In the genomic region with DNA sequence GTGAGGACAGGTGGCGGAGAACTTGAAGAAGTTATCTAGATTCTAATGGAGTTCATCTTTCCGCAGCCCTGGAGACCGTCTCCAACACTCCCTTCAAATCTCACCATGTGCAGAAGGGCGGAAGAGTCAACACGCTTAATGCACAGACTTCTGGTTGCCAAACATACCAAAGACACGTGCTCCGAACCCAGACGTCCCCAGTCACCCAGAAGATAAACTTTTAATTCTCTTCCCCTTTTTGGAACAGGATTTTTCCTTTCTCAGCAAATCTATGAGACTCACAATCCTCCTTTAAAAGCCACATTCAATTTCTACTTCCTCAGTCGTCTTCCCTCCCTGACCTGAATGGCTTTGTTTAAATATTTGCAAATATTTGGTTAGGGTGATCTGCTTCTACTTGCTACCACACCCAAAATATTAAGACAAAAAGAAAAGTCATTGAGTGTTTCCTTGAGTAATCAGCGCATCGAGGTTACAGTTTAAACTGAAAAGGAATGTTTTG, we compare ENCODE assay signal across 8 mouse cellular contexts. TPM values are rescaled to one million over a fixed set of nuclear protein-coding genes. Genes with fewer than 3 reads are reported as not detected.
A peak's percentile ranks its signal among the peaks of the same experiment; 100 is the strongest.
DNase-seq lines count a peak whose midpoint lies in the region; ATAC-seq lines count a peak whose summit lies in the region.

No protein-coding gene starts in this region.

- H3K27ac ChIP-seq in heart, embryonic 13.5 days (replicated peaks) = 0 out of 2 replicates have a peak overlapping the region, but pooled peaks have one; percentile 46
- H3K27ac ChIP-seq in embryonic facial prominence, embryonic 14.5 days (replicated peaks; ENCODE audit: low read depth, low read length) = no peak overlapping the region
- no peak overlapping the region for H3K27ac ChIP-seq in limb, embryonic 12.5 days

- peaks cover 36% of the 10 kb centered on the region for H3K4me1 ChIP-seq in heart, embryonic 13.5 days
- peaks cover 17% of the 10 kb centered on the region; the same call in 1 of the 2 replicates for H3K4me1 ChIP-seq in embryonic facial prominence, embryonic 14.5 days (ENCODE audit: control insufficient read depth, insufficient read depth, low read length)
- H3K4me1 ChIP-seq in limb, embryonic 12.5 days (replicated peaks) = peaks cover 33% of the 10 kb centered on the region

- WGBS in heart, embryonic 13.5 days = 19% methylated on average over 11 of the region's 11 CpGs
- WGBS in embryonic facial prominence, embryonic 14.5 days = 16% methylated on average over 11 of the region's 11 CpGs
- 20% methylated on average over 11 of the region's 11 CpGs for WGBS in limb, embryonic 12.5 days

- H3K36me3 ChIP-seq in heart, embryonic 13.5 days = no peaks in the 10 kb centered on the region
- no peaks in the 10 kb centered on the region for H3K36me3 ChIP-seq in embryonic facial prominence, embryonic 14.5 days (ENCODE audit: control insufficient read depth, insufficient read depth, low read length)
- H3K36me3 ChIP-seq in limb, embryonic 12.5 days = no peaks in the 10 kb centered on the region

- H3K4me3 ChIP-seq in heart, embryonic 13.5 days = peak overlapping the region; percentile 84
- H3K4me3 ChIP-seq in embryonic facial prominence, embryonic 14.5 days (ENCODE audit: low read depth, low read length) = peak overlapping the region; percentile 82
- peak overlapping the region; percentile 90 for H3K4me3 ChIP-seq in limb, embryonic 12.5 days (replicated peaks)

- peak overlapping the region; percentile 97 for H3K4me2 ChIP-seq in heart, embryonic 13.5 days
- peak overlapping the region; percentile 95 for H3K4me2 ChIP-seq in embryonic facial prominence, embryonic 14.5 days (ENCODE audit: low read depth, low read length)
- H3K4me2 ChIP-seq in limb, embryonic 12.5 days = peak overlapping the region; percentile 83

- H3K9me3 ChIP-seq in heart, embryonic 13.5 days = no peaks in the 10 kb centered on the region
- H3K9me3 ChIP-seq in embryonic facial prominence, embryonic 14.5 days (ENCODE audit: control insufficient read depth, low read length) = no peaks in the 10 kb centered on the region
- H3K9me3 ChIP-seq in limb, embryonic 12.5 days = no peaks in the 10 kb centered on the region

- no peak for ATAC-seq in heart, embryonic 13.5 days (ENCODE audit: extremely low read depth, insufficient number of reproducible peaks, low FRiP score, low TSS enrichment)
- peak; percentile 19; the same call in 1 of the 2 replicates for ATAC-seq in embryonic facial prominence, embryonic 14.5 days (ENCODE audit: low read depth)
- ATAC-seq in limb, embryonic 12.5 days (ENCODE audit: insufficient number of reproducible peaks, insufficient read depth, low FRiP score, low TSS enrichment, low read depth) = peak; percentile 27; the same call in 1 of the 2 replicates
- ATAC-seq in monocyte, adult 5-6 weeks (replicated peaks; ENCODE audit: insufficient number of reproducible peaks, low FRiP score, low TSS enrichment, poor library complexity, severe bottlenecking) = peak; percentile 42

- DNase-seq in heart, adult 11 months = no peak
- peak; percentile 59 for DNase-seq in embryonic facial prominence, embryonic 14.5 days (ENCODE audit: low spot score)
- DNase-seq in spleen, postnatal 14 days (ENCODE audit: low spot score in 2 of 2) = no peak
- DNase-seq in layer of hippocampus, postnatal 36 days = no peak
- no peak for DNase-seq in ovary, postnatal 36 days (ENCODE audit: low spot score)

- H3K27me3 ChIP-seq in heart, embryonic 13.5 days (replicated peaks) = peaks cover 7% of the 10 kb centered on the region; the same call in 1 of the 2 replicates
- H3K27me3 ChIP-seq in embryonic facial prominence, embryonic 14.5 days (replicated peaks; ENCODE audit: control insufficient read depth, insufficient read depth, low read length) = no peaks in the 10 kb centered on the region
- no peaks in the 10 kb centered on the region; the same call in none of the 2 replicates for H3K27me3 ChIP-seq in limb, embryonic 12.5 days

- H3K9ac ChIP-seq in heart, embryonic 13.5 days = peak overlapping the region; percentile 78
- H3K9ac ChIP-seq in embryonic facial prominence, embryonic 14.5 days (ENCODE audit: low read depth, low read length) = peak overlapping the region; percentile 54
- no peak overlapping the region; the same call in 1 of the 2 replicates for H3K9ac ChIP-seq in limb, embryonic 12.5 days (replicated peaks)

RNA-seq across cellular contexts. Expression of gene Znrf3, which starts 0.9 kb away (rescaled TPM):
- polyA plus RNA-seq in heart, embryonic 13.5 days (2015; fragmentation: Nextera tagmentation; extraction: Ambion mirVana) = 7.6 and 8.6 TPM in 2 replicates
- polyA plus RNA-seq in embryonic facial prominence, embryonic 14.5 days (2014; fragmentation: Nextera tagmentation; extraction: Ambion mirVana) = 9.2 and 10.2 TPM in 2 replicates
- polyA plus RNA-seq in limb, embryonic 12.5 days (2016; fragmentation: Nextera tagmentation; extraction: Ambion mirVana) = 13.6 and 13.7 TPM in 2 replicates
- 3.1 to 7.9 TPM (median 3.1 TPM) in 3 replicates for total RNA-seq in monocyte, adult 5-6 weeks (2017)
- total RNA-seq in layer of hippocampus, postnatal 36 days (2021) = 10 to 100 TPM; 19.1 to 20.7 TPM
